Mouse (Mus musculus): Measurements from ENCODE around the gene Dgkg.

Dgkg gene

GRCm38 (mm10) chr16:22547741-22548140, 109.3 kb downstream of the Dgkg start:
- no peak for DNase-seq (ENCODE audit: low spot score)

GRCm38 (mm10) chr16:22545799-22546198, 111.2 kb downstream of the Dgkg start:
- no peak for DNase-seq (ENCODE audit: low spot score)

GRCm38 (mm10) chr16:22545016-22545561, 111.9 kb downstream of the Dgkg start:
- peak; percentile 66 for DNase-seq (ENCODE audit: low spot score)

- no peak for DNase-seq (ENCODE audit: low spot score)
Observed at GRCm38 (mm10) chr16:22542691-22543141, 114.3 kb downstream of the Dgkg start.

GRCm38 (mm10) chr16:22539275-22539674, 117.7 kb downstream of the Dgkg start:
- no peak for DNase-seq (ENCODE audit: low spot score)

- DNase-seq (ENCODE audit: low spot score) = no peak
Observed at GRCm38 (mm10) chr16:22536581-22537160, 120.3 kb downstream of the Dgkg start.

- no peak for DNase-seq (ENCODE audit: low spot score)
Observed at GRCm38 (mm10) chr16:22533087-22533486, 123.9 kb downstream of the Dgkg start.

DNA sequence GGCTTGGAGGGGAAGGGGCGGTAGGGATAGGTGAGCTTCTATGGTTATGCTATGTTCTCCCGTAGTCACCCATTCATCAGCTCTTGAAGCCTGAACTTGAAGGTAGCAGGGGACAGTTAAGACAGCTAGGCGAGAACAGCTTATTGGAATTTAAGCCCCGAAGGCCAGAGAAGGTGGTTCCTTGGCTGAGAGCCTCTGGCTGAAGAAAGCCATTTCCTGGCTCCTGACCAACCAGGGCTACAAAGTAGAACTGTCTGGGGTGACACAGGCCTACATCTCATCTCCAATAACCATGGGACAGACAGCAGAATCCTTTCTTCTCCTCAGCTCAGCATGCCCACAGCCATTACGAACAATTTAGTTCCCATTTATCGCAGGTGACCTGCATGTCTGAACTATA, 125.2 kb downstream of the Dgkg start:
- no peak for DNase-seq (ENCODE audit: low spot score)

GRCm38 (mm10) chr16:22531041-22531440, 126.0 kb downstream of the Dgkg start:
- DNase-seq (ENCODE audit: low spot score) = no peak

DNA sequence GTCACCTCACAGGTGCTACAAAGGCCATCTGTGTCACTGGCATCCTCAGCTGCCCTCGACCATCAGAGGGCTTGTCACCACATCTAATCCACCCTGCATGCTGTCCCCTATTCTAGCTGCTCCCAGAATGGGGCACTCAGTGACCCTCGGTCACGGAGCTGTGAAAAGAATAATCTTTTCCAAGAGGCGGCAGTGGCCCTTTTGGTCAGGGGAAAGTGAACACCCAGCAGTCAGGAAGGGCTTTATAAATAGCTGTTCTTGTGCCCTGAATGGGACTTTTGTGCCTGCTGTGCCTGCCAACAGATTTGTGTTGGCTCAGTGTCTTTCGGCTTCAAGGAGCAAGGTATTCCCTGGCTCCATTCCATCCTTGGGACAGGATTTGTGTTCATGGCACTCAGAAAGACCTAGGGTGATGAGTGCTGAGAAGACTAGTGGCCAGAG, 129.5 kb downstream of the Dgkg start:
- no peak for DNase-seq (ENCODE audit: low spot score)

DNA sequence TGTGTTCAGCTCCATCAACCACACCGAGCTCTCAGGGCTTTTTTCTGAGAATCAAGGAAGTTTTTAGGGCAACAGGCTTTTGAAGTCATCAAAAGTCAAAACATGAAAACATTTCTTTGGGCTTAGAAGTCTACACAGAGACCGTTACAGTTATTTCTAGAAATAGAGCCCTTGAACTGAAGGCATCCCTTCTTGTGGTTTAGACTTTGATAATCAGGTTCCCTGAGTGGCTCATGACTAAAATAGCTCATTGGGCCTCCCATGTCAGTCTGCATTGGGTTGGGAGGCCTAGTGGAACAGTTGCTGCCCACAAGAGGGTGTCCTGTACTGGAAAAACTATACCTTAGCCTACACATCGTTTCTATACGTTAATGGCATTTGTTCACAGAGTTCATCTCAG, 130.6 kb downstream of the Dgkg start:
- no peak for DNase-seq (ENCODE audit: low spot score)

- peak; percentile 68 for DNase-seq (ENCODE audit: low spot score)
Observed at GRCm38 (mm10) chr16:22517431-22518384, 139.3 kb downstream of the Dgkg start.

- no peak for DNase-seq (ENCODE audit: low spot score)
Observed at GRCm38 (mm10) chr16:22515476-22515875, 141.5 kb downstream of the Dgkg start.

- no peak for DNase-seq (ENCODE audit: low spot score)
Observed at GRCm38 (mm10) chr16:22510861-22511637, 146.0 kb downstream of the Dgkg start.

DNA sequence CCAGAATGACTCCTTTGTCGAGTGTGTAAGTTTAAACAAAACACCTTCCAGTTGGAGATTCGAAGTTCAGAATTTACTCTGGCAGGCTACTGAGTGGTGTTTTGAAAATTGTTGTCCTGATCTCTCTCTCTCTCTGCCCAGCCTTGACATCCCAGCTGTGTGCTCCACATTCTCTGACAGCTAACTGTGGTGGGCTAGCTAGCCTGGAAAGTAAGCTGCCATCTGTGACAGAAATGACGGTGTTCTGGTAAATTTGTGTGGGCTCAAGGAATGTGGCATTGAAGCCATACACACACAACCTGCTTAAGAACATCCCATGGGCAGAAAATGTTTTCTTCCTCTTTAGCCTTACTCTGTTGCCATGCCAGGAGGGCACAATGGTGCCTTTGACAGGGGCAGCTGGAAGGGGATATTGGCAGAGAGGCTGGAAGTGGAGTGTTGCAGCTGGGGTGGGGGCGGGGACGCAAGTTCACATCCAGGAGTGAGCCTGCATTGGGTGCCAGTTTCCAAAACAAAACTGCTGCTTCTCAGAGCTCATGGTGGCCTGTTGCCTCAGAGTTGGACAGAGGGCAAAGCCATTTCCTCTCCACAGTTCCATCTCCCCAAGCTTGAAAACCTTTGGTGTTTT, 148.0 kb downstream of the Dgkg start:
- DNase-seq (ENCODE audit: low spot score) = no peak

GRCm38 (mm10) chr16:22505656-22506055, 151.4 kb downstream of the Dgkg start:
- no peak for DNase-seq (ENCODE audit: low spot score)

DNA sequence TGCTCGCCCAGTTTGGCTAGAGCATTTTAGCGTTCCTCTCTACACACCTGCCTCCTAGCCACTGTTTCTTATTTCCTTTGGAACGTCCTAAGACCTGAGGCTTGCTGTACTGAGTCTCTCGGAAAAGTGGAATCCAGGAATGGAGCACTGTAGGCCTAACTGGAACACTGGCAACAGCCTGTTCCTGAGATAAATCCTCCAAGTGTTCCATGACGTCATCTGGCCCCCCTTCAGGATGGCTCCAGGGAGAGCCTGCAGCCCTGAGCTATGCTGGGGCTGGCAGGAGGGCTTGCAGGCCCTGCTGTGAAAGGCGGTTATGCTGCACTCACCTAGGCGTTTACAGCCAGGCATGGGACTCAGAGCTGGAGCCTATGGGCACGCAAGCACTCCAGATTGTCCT, 152.2 kb downstream of the Dgkg start:
- peak; percentile 72 for DNase-seq (ENCODE audit: low spot score)

DNA sequence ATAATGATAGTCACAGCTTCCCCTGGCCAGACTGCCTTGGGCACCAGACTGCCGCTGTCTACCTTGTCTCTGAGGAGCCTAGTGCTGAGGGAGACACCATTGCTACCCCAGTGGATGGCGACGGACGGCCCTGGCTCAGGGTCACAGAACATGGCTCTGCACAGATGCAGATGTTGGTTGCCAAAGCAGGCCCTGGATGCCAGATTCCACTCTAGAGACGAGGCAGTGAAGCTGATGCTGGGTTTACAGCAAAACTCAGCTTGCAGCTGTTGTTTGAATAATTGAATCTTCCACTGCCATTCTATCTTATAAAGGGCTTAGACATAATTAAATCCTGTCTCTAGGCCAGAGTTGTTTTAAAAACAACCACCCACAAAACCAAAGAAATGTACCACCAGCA, 153.0 kb downstream of the Dgkg start:
- DNase-seq (ENCODE audit: low spot score) = peak; percentile 48

- no peak for DNase-seq (ENCODE audit: low spot score)
Observed at GRCm38 (mm10) chr16:22503467-22503866, 153.6 kb downstream of the Dgkg start.

DNA sequence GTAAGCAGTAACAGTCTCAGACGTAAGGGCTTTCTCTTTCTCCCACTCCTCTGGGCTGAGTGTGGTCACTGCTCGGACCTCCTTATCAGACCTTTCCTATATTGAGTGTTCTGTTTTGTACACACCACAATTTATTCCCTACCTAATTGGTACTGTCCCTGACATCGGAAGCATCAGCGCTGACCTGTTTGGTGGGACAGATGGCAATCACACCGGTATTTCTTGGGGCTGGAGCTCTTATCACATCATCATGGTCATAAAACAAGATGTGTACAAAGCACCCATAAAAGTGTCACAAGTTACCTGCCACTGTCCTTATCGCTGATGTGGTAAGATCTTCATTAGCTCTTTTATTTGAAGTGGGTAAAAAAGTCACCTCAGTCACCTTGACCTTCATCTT, 155.2 kb downstream of the Dgkg start:
- no peak for DNase-seq (ENCODE audit: low spot score)

- no peak for DNase-seq (ENCODE audit: low spot score)
Observed at GRCm38 (mm10) chr16:22500561-22500960, 156.5 kb downstream of the Dgkg start.

GRCm38 (mm10) chr16:22499951-22500350, 157.1 kb downstream of the Dgkg start:
- DNase-seq (ENCODE audit: low spot score) = peak; percentile 18
